Mouse (Mus musculus): ENCODE results near the gene Cenpn.

- no peak for TF ChIP-seq CTCF (conservative IDR thresholded peaks at IDR 0.05; ENCODE audit: low read length)
- TF ChIP-seq POU5F1 (IDR thresholded peaks at IDR 0.05; ENCODE audit: borderline replicate concordance, low read length) = no peak
Observed at GRCm38 (mm10) chr8:116893938-116894337, 27.6 kb upstream of the Cenpn start.

Data from E14TG2a.4 (cell line).